Mouse (Mus musculus) CH12.LX (cell line): ENCODE data around the gene Kcna10.

Experiments used
- CTCF ChIP-seq, 2 experiments: IDR thresholded peaks in 1 of 2; conservative IDR thresholded peaks in 1 of 2; 2 replicates each; pipeline ENCODE4 v1.5.1; 2011 to 2012; ENCODE audit warnings: low read depth in 2 of 2, low read length in 2 of 2, improper control_type of control experiment in 1 of 2, inconsistent platforms in 1 of 2, mild to moderate bottlenecking in 1 of 2, moderate library complexity in 1 of 2
- EP300 ChIP-seq: IDR thresholded peaks from 2 replicates; pipeline ENCODE4 v1.6.1; 2011; ENCODE audit warnings: low read length, improper control_type of control experiment
- MAX ChIP-seq: IDR thresholded peaks from 2 replicates; pipeline ENCODE4 v1.6.1; 2011; ENCODE audit warnings: low read length, improper control_type of control experiment
- NELFE ChIP-seq: IDR thresholded peaks from 2 replicates; pipeline ENCODE4 v1.6.1; 2011; ENCODE audit warnings: low read depth, low read length, improper control_type of control experiment
- PAX5 ChIP-seq: IDR thresholded peaks from 2 replicates; pipeline ENCODE4 v1.6.1; 2012; ENCODE audit warnings: low read length, inconsistent platforms, mixed read lengths
- POLR2A ChIP-seq: IDR thresholded peaks from 2 replicates; pipeline ENCODE4 v1.6.1; 2011; ENCODE audit warnings: low read depth, mild to moderate bottlenecking, improper control_type of control experiment, low read length
- POLR2AphosphoS2 ChIP-seq: IDR thresholded peaks from 2 replicates; pipeline ENCODE4 v1.6.1; 2011; ENCODE audit warnings: low read depth, low read length, improper control_type of control experiment
- RAD21 ChIP-seq: IDR thresholded peaks from 2 replicates; pipeline ENCODE4 v1.6.1; 2011; ENCODE audit warnings: low read depth, mild to moderate bottlenecking, low read length, improper control_type of control experiment, moderate library complexity
- UBTF ChIP-seq: IDR thresholded peaks from 2 replicates; pipeline ENCODE4 v1.6.1; 2012; ENCODE audit warnings: low read depth, mild to moderate bottlenecking, inconsistent platforms, low read length, improper control_type of control experiment, moderate library complexity

DNA sequence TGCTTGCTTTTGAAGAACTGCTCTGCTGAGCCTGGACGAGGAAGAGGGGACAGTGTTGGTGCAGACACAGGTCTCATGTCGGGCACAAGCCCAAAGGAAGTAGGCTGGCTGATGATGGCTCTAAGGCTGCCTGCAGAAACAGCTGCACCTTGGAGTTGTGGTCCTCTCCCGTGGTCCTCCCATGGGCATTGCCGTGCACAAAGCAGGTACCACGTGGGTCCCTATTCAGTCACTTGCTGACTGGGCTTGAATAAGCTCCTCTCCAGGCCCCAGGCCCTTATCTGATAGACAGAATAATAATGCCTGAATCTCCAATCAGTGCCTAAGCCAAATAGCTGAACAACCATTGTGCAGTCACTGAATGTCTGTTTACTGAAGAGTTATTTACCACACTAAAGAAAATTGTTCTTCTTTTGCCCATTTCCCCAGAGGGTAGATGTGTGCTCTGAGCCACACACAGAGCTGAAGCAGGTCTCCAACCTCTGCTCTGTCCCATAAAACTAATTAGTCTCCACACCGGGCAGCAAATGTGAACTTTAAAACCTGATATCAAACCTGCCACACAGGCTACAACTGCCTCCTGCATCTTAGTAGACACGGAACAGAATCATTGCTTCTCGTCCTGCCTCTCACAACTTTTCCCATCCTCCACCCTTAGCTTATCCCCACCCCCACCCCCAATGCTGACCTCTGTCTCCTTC lies 33.7 kb downstream of the Kcna10 start:
- TF ChIP-seq CTCF (conservative IDR thresholded peaks at IDR 0.05 in 1 of 2, IDR thresholded peaks at IDR 0.05 in 1 of 2; ENCODE audit: low read depth in 2 of 2, low read length in 2 of 2) (no peak), NELFE (no peak), RAD21 (no peak), POLR2A (no peak), POLR2AphosphoS2 (no peak), PAX5 (no peak), MAX (no peak), EP300 (no peak), UBTF (no peak)
